Mouse (Mus musculus): Measurements from ENCODE around the gene Pde4c. TPM values are rescaled to one million over a fixed set of nuclear protein-coding genes. Genes with fewer than 3 reads are reported as not detected.

Gene Pde4c
- polyA plus RNA-seq, 1 experiment from 2014 or later: 0.38 TPM

GRCm38 (mm10) chr8:70743656-70744590, 20.4 kb downstream of the Pde4c start:
- peak overlapping the region; percentile 44 for H3K4me3 ChIP-seq (ENCODE audit: low read length)
- no peaks in the 10 kb centered on the region for H3K9me3 ChIP-seq (replicated peaks; ENCODE audit: control insufficient read depth, low read length)
- no peak overlapping the region for H3K27ac ChIP-seq (ENCODE audit: low read length)
- no peak for ATAC-seq (replicated peaks; ENCODE audit: extremely low read depth, insufficient read depth, low FRiP score)
- WGBS: 4% methylated on average over 48 of the region's 48 CpGs
- H3K9ac ChIP-seq (ENCODE audit: low read length): peak overlapping the region; percentile 24; the same call in 1 of the 2 replicates
- H3K4me2 ChIP-seq (ENCODE audit: low read depth, low read length): peak overlapping the region; percentile 64
- peaks cover 20% of the 10 kb centered on the region for H3K4me1 ChIP-seq (ENCODE audit: control insufficient read depth, insufficient read depth, low read length)
- no peaks in the 10 kb centered on the region for H3K36me3 ChIP-seq (ENCODE audit: control insufficient read depth, insufficient read depth)
- H3K27me3 ChIP-seq (ENCODE audit: control insufficient read depth, insufficient read depth, low read length): peaks cover 66% of the 10 kb centered on the region

GRCm38 (mm10) chr8:70744806-70745205, 21.3 kb downstream of the Pde4c start:
- Histone ChIP-seq H3K4me3 (ENCODE audit: low read length) (no peak overlapping the region; the same call in 1 of the 2 replicates), H3K9me3 (replicated peaks; ENCODE audit: control insufficient read depth, low read length) (no peaks in the 10 kb centered on the region), H3K27ac (ENCODE audit: low read length) (no peak overlapping the region), H3K9ac (ENCODE audit: low read length) (no peak overlapping the region), H3K36me3 (ENCODE audit: control insufficient read depth, insufficient read depth) (no peaks in the 10 kb centered on the region), H3K27me3 (ENCODE audit: control insufficient read depth, insufficient read depth, low read length) (peaks cover 72% of the 10 kb centered on the region), H3K4me1 (ENCODE audit: control insufficient read depth, insufficient read depth, low read length) (peaks cover 20% of the 10 kb centered on the region), H3K4me2 (ENCODE audit: low read depth, low read length) (no peak overlapping the region)
- 48% methylated on average over 11 of the region's 11 CpGs for WGBS
- ATAC-seq (replicated peaks; ENCODE audit: extremely low read depth, insufficient read depth, low FRiP score): no peak

- H3K27me3 ChIP-seq (ENCODE audit: control insufficient read depth, insufficient read depth, low read length): peaks cover 71% of the 10 kb centered on the region
- ATAC-seq (replicated peaks; ENCODE audit: extremely low read depth, insufficient read depth, low FRiP score): no peak
- 57% methylated on average over 19 of the region's 19 CpGs for WGBS
- peaks cover 20% of the 10 kb centered on the region for H3K4me1 ChIP-seq (ENCODE audit: control insufficient read depth, insufficient read depth, low read length)
- H3K36me3 ChIP-seq (ENCODE audit: control insufficient read depth, insufficient read depth): no peaks in the 10 kb centered on the region
- no peak overlapping the region for H3K9ac ChIP-seq (ENCODE audit: low read length)
- H3K27ac ChIP-seq (ENCODE audit: low read length): no peak overlapping the region
- no peak overlapping the region for H3K4me3 ChIP-seq (ENCODE audit: low read length)
- H3K9me3 ChIP-seq (replicated peaks; ENCODE audit: control insufficient read depth, low read length): no peaks in the 10 kb centered on the region
- no peak overlapping the region for H3K4me2 ChIP-seq (ENCODE audit: low read depth, low read length)
Observed at GRCm38 (mm10) chr8:70745691-70746220, 22.2 kb downstream of the Pde4c start.

- Histone ChIP-seq H3K9me3 (replicated peaks; ENCODE audit: control insufficient read depth, low read length) (no peaks in the 10 kb centered on the region), H3K4me1 (ENCODE audit: control insufficient read depth, insufficient read depth, low read length) (peaks cover 20% of the 10 kb centered on the region), H3K36me3 (ENCODE audit: control insufficient read depth, insufficient read depth) (no peaks in the 10 kb centered on the region), H3K27me3 (ENCODE audit: control insufficient read depth, insufficient read depth, low read length) (peaks cover 68% of the 10 kb centered on the region), H3K27ac (ENCODE audit: low read length) (no peak overlapping the region), H3K9ac (ENCODE audit: low read length) (no peak overlapping the region), H3K4me2 (ENCODE audit: low read depth, low read length) (no peak overlapping the region), H3K4me3 (ENCODE audit: low read length) (no peak overlapping the region)
- 53% methylated on average over 9 of the region's 9 CpGs for WGBS
- no peak for ATAC-seq (replicated peaks; ENCODE audit: extremely low read depth, insufficient read depth, low FRiP score)
Observed at GRCm38 (mm10) chr8:70746676-70747075, 23.2 kb downstream of the Pde4c start.

GRCm38 (mm10) chr8:70747211-70747890, 23.8 kb downstream of the Pde4c start:
- no peaks in the 10 kb centered on the region for H3K9me3 ChIP-seq (replicated peaks; ENCODE audit: control insufficient read depth, low read length)
- H3K4me2 ChIP-seq (ENCODE audit: low read depth, low read length): no peak overlapping the region
- no peak for ATAC-seq (replicated peaks; ENCODE audit: extremely low read depth, insufficient read depth, low FRiP score)
- WGBS: 79% methylated on average over 18 of the region's 18 CpGs
- no peaks in the 10 kb centered on the region for H3K36me3 ChIP-seq (ENCODE audit: control insufficient read depth, insufficient read depth)
- peaks cover 63% of the 10 kb centered on the region for H3K27me3 ChIP-seq (ENCODE audit: control insufficient read depth, insufficient read depth, low read length)
- no peak overlapping the region for H3K9ac ChIP-seq (ENCODE audit: low read length)
- H3K4me3 ChIP-seq (ENCODE audit: low read length): no peak overlapping the region
- H3K4me1 ChIP-seq (ENCODE audit: control insufficient read depth, insufficient read depth, low read length): peaks cover 18% of the 10 kb centered on the region
- no peak overlapping the region for H3K27ac ChIP-seq (ENCODE audit: low read length)

GRCm38 (mm10) chr8:70748246-70749096, 25.0 kb downstream of the Pde4c start:
- no peak overlapping the region for H3K4me2 ChIP-seq (ENCODE audit: low read depth, low read length)
- peaks cover 20% of the 10 kb centered on the region for H3K4me1 ChIP-seq (ENCODE audit: control insufficient read depth, insufficient read depth, low read length)
- H3K9ac ChIP-seq (ENCODE audit: low read length): no peak overlapping the region
- no peaks in the 10 kb centered on the region for H3K36me3 ChIP-seq (ENCODE audit: control insufficient read depth, insufficient read depth)
- ATAC-seq (replicated peaks; ENCODE audit: extremely low read depth, insufficient read depth, low FRiP score): no peak
- no peak overlapping the region for H3K27ac ChIP-seq (ENCODE audit: low read length)
- WGBS: 79% methylated on average over 23 of the region's 23 CpGs
- peaks cover 52% of the 10 kb centered on the region for H3K27me3 ChIP-seq (ENCODE audit: control insufficient read depth, insufficient read depth, low read length)
- no peak overlapping the region for H3K4me3 ChIP-seq (ENCODE audit: low read length)
- no peaks in the 10 kb centered on the region for H3K9me3 ChIP-seq (replicated peaks; ENCODE audit: control insufficient read depth, low read length)

GRCm38 (mm10) chr8:70749097-70749674, 25.7 kb downstream of the Pde4c start:
- Histone ChIP-seq H3K27me3 (ENCODE audit: control insufficient read depth, insufficient read depth, low read length) (peaks cover 45% of the 10 kb centered on the region), H3K27ac (ENCODE audit: low read length) (no peak overlapping the region), H3K9me3 (replicated peaks; ENCODE audit: control insufficient read depth, low read length) (no peaks in the 10 kb centered on the region), H3K4me2 (ENCODE audit: low read depth, low read length) (no peak overlapping the region), H3K4me1 (ENCODE audit: control insufficient read depth, insufficient read depth, low read length) (peaks cover 20% of the 10 kb centered on the region), H3K4me3 (ENCODE audit: low read length) (no peak overlapping the region), H3K9ac (ENCODE audit: low read length) (no peak overlapping the region), H3K36me3 (ENCODE audit: control insufficient read depth, insufficient read depth) (no peaks in the 10 kb centered on the region)
- no peak for ATAC-seq (replicated peaks; ENCODE audit: extremely low read depth, insufficient read depth, low FRiP score)
- 72% methylated on average over 19 of the region's 19 CpGs for WGBS

- Histone ChIP-seq H3K4me2 (ENCODE audit: low read depth, low read length) (no peak overlapping the region), H3K27ac (ENCODE audit: low read length) (no peak overlapping the region), H3K36me3 (ENCODE audit: control insufficient read depth, insufficient read depth) (no peaks in the 10 kb centered on the region), H3K4me1 (ENCODE audit: control insufficient read depth, insufficient read depth, low read length) (peaks cover 21% of the 10 kb centered on the region), H3K9me3 (replicated peaks; ENCODE audit: control insufficient read depth, low read length) (no peaks in the 10 kb centered on the region), H3K4me3 (ENCODE audit: low read length) (no peak overlapping the region), H3K27me3 (ENCODE audit: control insufficient read depth, insufficient read depth, low read length) (peaks cover 36% of the 10 kb centered on the region), H3K9ac (ENCODE audit: low read length) (no peak overlapping the region)
- no peak for ATAC-seq (replicated peaks; ENCODE audit: extremely low read depth, insufficient read depth, low FRiP score)
- 77% methylated on average over 13 of the region's 13 CpGs for WGBS
Observed at GRCm38 (mm10) chr8:70750128-70750680, 26.7 kb downstream of the Pde4c start.
